Mouse (Mus musculus): Measurements from ENCODE around the gene Sgce. TPM values are rescaled to one million over a fixed set of nuclear protein-coding genes. Genes with fewer than 3 reads are reported as not detected.

The Sgce gene
- polyA plus RNA-seq, 2 experiments = 8.9 to 14.2 TPM

DNA sequence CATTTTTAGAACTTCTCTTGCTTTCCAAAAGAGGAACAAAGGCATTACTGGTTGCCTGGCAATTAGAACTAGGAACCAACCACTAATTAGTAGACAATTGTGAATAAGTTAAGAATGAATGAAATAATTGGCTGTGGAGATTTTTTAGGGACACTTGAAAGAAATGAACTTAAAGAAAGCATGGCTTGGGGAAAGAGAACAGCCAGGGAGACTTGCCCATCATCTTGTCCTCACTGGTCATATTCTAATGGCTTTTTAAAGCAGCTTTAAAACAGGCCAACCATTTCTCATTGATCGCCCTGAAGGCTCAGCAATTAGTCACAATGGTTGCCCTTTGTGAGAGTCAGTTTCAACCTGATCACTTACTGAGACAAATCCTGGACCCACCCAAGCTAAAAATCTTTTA, 69.6 kb downstream of the Sgce start:
- Histone ChIP-seq H3K27ac (no peak overlapping the region), H3K4me2 (ENCODE audit: low read depth) (no peak overlapping the region), H3K9ac (replicated peaks) (no peak overlapping the region), H3K9me3 (ENCODE audit: control insufficient read depth, low read length) (no peaks in the 10 kb centered on the region), H3K27me3 (ENCODE audit: control insufficient read depth, insufficient read depth, low read length) (no peaks in the 10 kb centered on the region), H3K4me3 (ENCODE audit: insufficient read depth in 1 of 2, low read depth in 2 of 2, low read length in 2 of 2) (no peak overlapping the region), H3K36me3 (replicated peaks; ENCODE audit: control insufficient read depth, insufficient read depth, low read depth) (no peaks in the 10 kb centered on the region), H3K4me1 (replicated peaks; ENCODE audit: control insufficient read depth in 2 of 2, insufficient read depth in 2 of 2, low read length in 1 of 2) (no peaks in the 10 kb centered on the region)
- ATAC-seq (ENCODE audit: insufficient read depth) = no peak
- WGBS (ENCODE audit: insufficient replicate concordance) = 53% methylated on average over 1 of the region's 1 CpGs
- DNase-seq (ENCODE audit: low read depth in 3 of 3, low spot score in 3 of 3) = no peak
- TF ChIP-seq CTCF (IDR thresholded peaks at IDR 0.05; ENCODE audit: low read depth) (no peak), EP300 (IDR thresholded peaks at IDR 0.05; ENCODE audit: low read depth) (no peak)

DNA sequence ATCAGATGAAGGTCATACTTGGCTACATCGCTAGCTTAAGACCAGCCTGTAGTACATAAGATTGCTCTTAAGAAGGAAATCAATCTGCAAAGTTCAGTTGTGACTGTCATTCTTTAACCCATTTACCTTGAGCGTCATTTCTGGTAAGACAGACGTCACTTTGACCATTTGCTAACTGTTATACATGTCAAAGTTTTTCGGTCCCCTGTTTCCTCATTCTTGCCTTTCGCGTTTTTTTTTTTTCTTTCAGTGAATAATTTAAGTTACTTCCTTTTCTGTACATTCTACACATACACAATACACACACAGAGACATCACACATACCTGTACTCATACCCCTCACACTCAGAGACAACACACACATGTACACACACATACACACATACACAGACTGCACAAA, 81.9 kb downstream of the Sgce start:
- Histone ChIP-seq H3K9ac (replicated peaks) (no peak overlapping the region), H3K4me1 (replicated peaks; ENCODE audit: control insufficient read depth in 2 of 2, insufficient read depth in 2 of 2, low read length in 1 of 2) (no peaks in the 10 kb centered on the region), H3K4me2 (ENCODE audit: low read depth) (no peak overlapping the region), H3K27ac (no peak overlapping the region), H3K36me3 (replicated peaks; ENCODE audit: control insufficient read depth, insufficient read depth, low read depth) (no peaks in the 10 kb centered on the region), H3K27me3 (ENCODE audit: control insufficient read depth, insufficient read depth, low read length) (no peaks in the 10 kb centered on the region), H3K4me3 (ENCODE audit: insufficient read depth in 1 of 2, low read depth in 2 of 2, low read length in 2 of 2) (no peak overlapping the region), H3K9me3 (ENCODE audit: control insufficient read depth, low read length) (no peaks in the 10 kb centered on the region)
- 41% methylated on average over 6 of the region's 6 CpGs for WGBS (ENCODE audit: insufficient replicate concordance)
- DNase-seq (ENCODE audit: low read depth in 3 of 3, low spot score in 3 of 3) = no peak
- TF ChIP-seq EP300 (IDR thresholded peaks at IDR 0.05; ENCODE audit: low read depth) = no peak
- no peak for TF ChIP-seq CTCF (IDR thresholded peaks at IDR 0.05; ENCODE audit: low read depth)
- no peak for ATAC-seq (ENCODE audit: insufficient read depth)

DNA sequence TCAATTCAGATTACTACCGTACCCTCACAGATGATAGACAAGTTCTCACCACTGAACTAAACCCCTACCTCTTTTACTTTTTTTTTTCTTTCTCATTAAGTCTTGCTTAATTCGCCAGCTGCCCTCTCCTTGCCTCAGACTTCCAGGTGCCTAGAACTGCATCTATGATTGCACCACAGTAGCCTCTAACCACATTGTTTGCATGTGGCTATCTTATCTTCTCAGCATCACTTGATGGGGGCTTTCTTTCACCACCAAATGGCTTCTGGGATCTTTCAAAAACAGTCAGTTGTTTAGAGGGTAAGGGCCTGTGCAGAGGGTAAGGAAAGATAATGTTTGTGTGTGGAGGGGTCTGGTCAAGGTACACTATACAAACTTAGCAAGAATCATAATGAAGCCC, 82.7 kb downstream of the Sgce start:
- no peaks in the 10 kb centered on the region for H3K27me3 ChIP-seq (ENCODE audit: control insufficient read depth, insufficient read depth, low read length)
- no peak for DNase-seq (ENCODE audit: low read depth in 3 of 3, low spot score in 3 of 3)
- H3K4me2 ChIP-seq (ENCODE audit: low read depth) = no peak overlapping the region
- H3K9me3 ChIP-seq (ENCODE audit: control insufficient read depth, low read length) = no peaks in the 10 kb centered on the region
- no peaks in the 10 kb centered on the region for H3K36me3 ChIP-seq (replicated peaks; ENCODE audit: control insufficient read depth, insufficient read depth, low read depth)
- peak; percentile 21; the same call in 1 of the 2 replicates for ATAC-seq (ENCODE audit: insufficient read depth)
- no peak overlapping the region for H3K27ac ChIP-seq
- H3K9ac ChIP-seq (replicated peaks) = no peak overlapping the region
- H3K4me3 ChIP-seq (ENCODE audit: insufficient read depth in 1 of 2, low read depth in 2 of 2, low read length in 2 of 2) = no peak overlapping the region
- WGBS (ENCODE audit: insufficient replicate concordance) = 10% methylated on average over 2 of the region's 2 CpGs
- no peaks in the 10 kb centered on the region for H3K4me1 ChIP-seq (replicated peaks; ENCODE audit: control insufficient read depth in 2 of 2, insufficient read depth in 2 of 2, low read length in 1 of 2)
- TF ChIP-seq CTCF (IDR thresholded peaks at IDR 0.05; ENCODE audit: low read depth) = no peak
- peak; percentile 37; the same call in 1 of the 2 replicates for TF ChIP-seq EP300 (IDR thresholded peaks at IDR 0.05; ENCODE audit: low read depth)

DNA sequence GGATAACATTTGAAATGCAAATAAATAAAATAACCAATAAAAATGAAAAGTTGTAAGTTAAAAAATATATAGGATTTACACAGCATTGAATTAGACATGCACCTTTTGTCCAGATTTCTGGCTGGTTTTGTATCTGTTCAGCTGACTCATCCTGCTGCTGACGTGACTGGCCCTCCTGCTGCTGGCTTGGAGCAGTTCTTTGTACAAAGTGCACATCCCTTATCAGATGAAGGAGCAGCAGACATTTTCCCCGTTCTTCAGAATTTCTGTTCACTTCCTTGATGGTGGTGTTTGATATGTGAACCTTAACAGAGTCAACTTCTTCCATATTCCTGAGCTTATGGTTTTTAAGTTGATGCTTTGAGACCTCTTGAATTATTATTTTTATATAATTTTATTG, 83.5 kb downstream of the Sgce start:
- no peaks in the 10 kb centered on the region for H3K9me3 ChIP-seq (ENCODE audit: control insufficient read depth, low read length)
- no peak overlapping the region for H3K4me3 ChIP-seq (ENCODE audit: insufficient read depth in 1 of 2, low read depth in 2 of 2, low read length in 2 of 2)
- H3K9ac ChIP-seq (replicated peaks) = no peak overlapping the region
- no peaks in the 10 kb centered on the region for H3K27me3 ChIP-seq (ENCODE audit: control insufficient read depth, insufficient read depth, low read length)
- TF ChIP-seq EP300 (IDR thresholded peaks at IDR 0.05; ENCODE audit: low read depth) = no peak
- no peaks in the 10 kb centered on the region for H3K36me3 ChIP-seq (replicated peaks; ENCODE audit: control insufficient read depth, insufficient read depth, low read depth)
- H3K4me1 ChIP-seq (replicated peaks; ENCODE audit: control insufficient read depth in 2 of 2, insufficient read depth in 2 of 2, low read length in 1 of 2) = no peaks in the 10 kb centered on the region
- no peak overlapping the region for H3K4me2 ChIP-seq (ENCODE audit: low read depth)
- no peak for DNase-seq (ENCODE audit: low read depth in 3 of 3, low spot score in 3 of 3)
- WGBS (ENCODE audit: insufficient replicate concordance) = 23% methylated on average over 2 of the region's 2 CpGs
- no peak overlapping the region for H3K27ac ChIP-seq
- ATAC-seq (ENCODE audit: insufficient read depth) = no peak

GRCm38 (mm10) chr6:4658861-4659260, 88.1 kb downstream of the Sgce start:
- no peak overlapping the region for H3K27ac ChIP-seq
- 71% methylated on average over 13 of the region's 13 CpGs for WGBS (ENCODE audit: insufficient replicate concordance)

More at GRCm38 (mm10) chr6:4658861-4659260, 88.1 kb downstream of the Sgce start:
- Histone ChIP-seq H3K4me1 (replicated peaks; ENCODE audit: control insufficient read depth in 2 of 2, insufficient read depth in 2 of 2, low read length in 1 of 2) (no peaks in the 10 kb centered on the region), H3K27me3 (ENCODE audit: control insufficient read depth, insufficient read depth, low read length) (no peaks in the 10 kb centered on the region), H3K4me3 (ENCODE audit: insufficient read depth in 1 of 2, low read depth in 2 of 2, low read length in 2 of 2) (no peak overlapping the region), H3K9ac (replicated peaks) (no peak overlapping the region), H3K9me3 (ENCODE audit: control insufficient read depth, low read length) (no peaks in the 10 kb centered on the region), H3K36me3 (replicated peaks; ENCODE audit: control insufficient read depth, insufficient read depth, low read depth) (no peaks in the 10 kb centered on the region), H3K4me2 (ENCODE audit: low read depth) (no peak overlapping the region)
- ATAC-seq (ENCODE audit: insufficient read depth) (no peak), DNase-seq (ENCODE audit: low read depth in 3 of 3, low spot score in 3 of 3) (no peak)
- TF ChIP-seq EP300 (IDR thresholded peaks at IDR 0.05; ENCODE audit: low read depth) = no peak
- no peak for TF ChIP-seq CTCF (IDR thresholded peaks at IDR 0.05; ENCODE audit: low read depth)
